Mouse (Mus musculus): ENCODE measurements around the gene Cspg4. TPM values are rescaled to one million over a fixed set of nuclear protein-coding genes. Genes with fewer than 3 reads are reported as not detected.
"Not testable (repeated sequence)": the region's sequence is repeated elsewhere in the genome, so short reads cannot be mapped to it uniquely, and the experiment has no call there.

The Cspg4 gene
- polyA plus RNA-seq, 1 experiment from 2014 or later = 24.0 TPM

- Histone ChIP-seq H3K9ac (ENCODE audit: low read length) (no peak overlapping the region), H3K36me3 (ENCODE audit: control insufficient read depth, insufficient read depth, low read length) (no peaks in the 10 kb centered on the region), H3K4me2 (ENCODE audit: low read depth, low read length) (no peak overlapping the region), H3K27me3 (ENCODE audit: control insufficient read depth, insufficient read depth, low read length) (no peaks in the 10 kb centered on the region), H3K27ac (ENCODE audit: low read length) (no peak overlapping the region), H3K9me3 (replicated peaks; ENCODE audit: control insufficient read depth, low read length) (no peaks in the 10 kb centered on the region), H3K4me1 (ENCODE audit: control insufficient read depth, insufficient read depth, low read length) (no peaks in the 10 kb centered on the region), H3K4me3 (replicated peaks; ENCODE audit: low read length) (no peak overlapping the region)
- WGBS = 68% methylated on average over 3 of the region's 3 CpGs
- ATAC-seq (ENCODE audit: insufficient read depth, low FRiP score) = no peak
Observed at GRCm38 (mm10) chr9:56903662-56904061, 38.8 kb downstream of the Cspg4 start.

GRCm38 (mm10) chr9:56907549-56907948, 42.7 kb downstream of the Cspg4 start:
- Histone ChIP-seq H3K27me3 (ENCODE audit: control insufficient read depth, insufficient read depth, low read length) (no peaks in the 10 kb centered on the region), H3K36me3 (ENCODE audit: control insufficient read depth, insufficient read depth, low read length) (no peaks in the 10 kb centered on the region), H3K4me2 (ENCODE audit: low read depth, low read length) (no peak overlapping the region), H3K9ac (ENCODE audit: low read length) (no peak overlapping the region), H3K4me1 (ENCODE audit: control insufficient read depth, insufficient read depth, low read length) (no peaks in the 10 kb centered on the region), H3K27ac (ENCODE audit: low read length) (peak overlapping the region; percentile 28), H3K4me3 (replicated peaks; ENCODE audit: low read length) (no peak overlapping the region), H3K9me3 (replicated peaks; ENCODE audit: control insufficient read depth, low read length) (no peaks in the 10 kb centered on the region)
- peak; percentile 66 for ATAC-seq (ENCODE audit: insufficient read depth, low FRiP score)
- WGBS = 68% methylated on average over 9 of the region's 9 CpGs

- WGBS = 28% methylated on average over 4 of the region's 4 CpGs
- not testable (repeated sequence) for ATAC-seq (ENCODE audit: insufficient read depth, low FRiP score)
Observed at GRCm38 (mm10) chr9:56909991-56910390, 45.2 kb downstream of the Cspg4 start.

GRCm38 (mm10) chr9:56911017-56911416, 46.2 kb downstream of the Cspg4 start:
- no peaks in the 10 kb centered on the region for H3K9me3 ChIP-seq (replicated peaks; ENCODE audit: control insufficient read depth, low read length)
- no peak overlapping the region for H3K4me3 ChIP-seq (replicated peaks; ENCODE audit: low read length)
- no peak overlapping the region for H3K27ac ChIP-seq (ENCODE audit: low read length)
- H3K9ac ChIP-seq (ENCODE audit: low read length) = no peak overlapping the region
- peaks cover 7% of the 10 kb centered on the region; the same call in 1 of the 2 replicates for H3K36me3 ChIP-seq (ENCODE audit: control insufficient read depth, insufficient read depth, low read length)
- ATAC-seq (ENCODE audit: insufficient read depth, low FRiP score) = no peak
- no peak overlapping the region for H3K4me2 ChIP-seq (ENCODE audit: low read depth, low read length)
- WGBS = 24% methylated on average over 1 of the region's 1 CpGs
- H3K4me1 ChIP-seq (ENCODE audit: control insufficient read depth, insufficient read depth, low read length) = no peaks in the 10 kb centered on the region
- no peaks in the 10 kb centered on the region for H3K27me3 ChIP-seq (ENCODE audit: control insufficient read depth, insufficient read depth, low read length)

More at GRCm38 (mm10) chr9:56909991-56910390, 45.2 kb downstream of the Cspg4 start:
- not testable (repeated sequence) for H3K9me3 ChIP-seq (replicated peaks; ENCODE audit: control insufficient read depth, low read length); H3K27me3 ChIP-seq (ENCODE audit: control insufficient read depth, insufficient read depth, low read length); H3K4me3 ChIP-seq (replicated peaks; ENCODE audit: low read length); H3K27ac ChIP-seq (ENCODE audit: low read length); H3K36me3 ChIP-seq (ENCODE audit: control insufficient read depth, insufficient read depth, low read length); H3K4me2 ChIP-seq (ENCODE audit: low read depth, low read length); H3K4me1 ChIP-seq (ENCODE audit: control insufficient read depth, insufficient read depth, low read length); H3K9ac ChIP-seq (ENCODE audit: low read length)

- H3K4me2 ChIP-seq (ENCODE audit: low read depth, low read length) = no peak overlapping the region
- peaks cover 24% of the 10 kb centered on the region for H3K36me3 ChIP-seq (ENCODE audit: control insufficient read depth, insufficient read depth, low read length)
- H3K9ac ChIP-seq (ENCODE audit: low read length) = no peak overlapping the region
- ATAC-seq (ENCODE audit: insufficient read depth, low FRiP score) = peak; percentile 35; the same call in 1 of the 2 replicates
- H3K9me3 ChIP-seq (replicated peaks; ENCODE audit: control insufficient read depth, low read length) = no peaks in the 10 kb centered on the region
- WGBS = 63% methylated on average over 9 of the region's 9 CpGs
- peaks cover 3% of the 10 kb centered on the region; the same call in 1 of the 2 replicates for H3K4me1 ChIP-seq (ENCODE audit: control insufficient read depth, insufficient read depth, low read length)
- H3K27me3 ChIP-seq (ENCODE audit: control insufficient read depth, insufficient read depth, low read length) = no peaks in the 10 kb centered on the region
- peak overlapping the region; percentile 25; the same call in 1 of the 2 replicates for H3K27ac ChIP-seq (ENCODE audit: low read length)
- H3K4me3 ChIP-seq (replicated peaks; ENCODE audit: low read length) = no peak overlapping the region
Observed at GRCm38 (mm10) chr9:56913991-56914390, 49.2 kb downstream of the Cspg4 start.

- H3K27ac ChIP-seq (ENCODE audit: low read length) = no peak overlapping the region
- H3K4me3 ChIP-seq (replicated peaks; ENCODE audit: low read length) = no peak overlapping the region
- no peaks in the 10 kb centered on the region for H3K27me3 ChIP-seq (ENCODE audit: control insufficient read depth, insufficient read depth, low read length)
- no peaks in the 10 kb centered on the region for H3K9me3 ChIP-seq (replicated peaks; ENCODE audit: control insufficient read depth, low read length)
- WGBS = 80% methylated on average over 1 of the region's 1 CpGs
- no peak for ATAC-seq (ENCODE audit: insufficient read depth, low FRiP score)
- H3K4me1 ChIP-seq (ENCODE audit: control insufficient read depth, insufficient read depth, low read length) = peaks cover 3% of the 10 kb centered on the region; the same call in 1 of the 2 replicates
- H3K36me3 ChIP-seq (ENCODE audit: control insufficient read depth, insufficient read depth, low read length) = peaks cover 26% of the 10 kb centered on the region
- no peak overlapping the region for H3K4me2 ChIP-seq (ENCODE audit: low read depth, low read length)
- no peak overlapping the region for H3K9ac ChIP-seq (ENCODE audit: low read length)
Observed at GRCm38 (mm10) chr9:56915116-56915515, 50.3 kb downstream of the Cspg4 start.

- 66% methylated on average over 5 of the region's 5 CpGs for WGBS
Observed at GRCm38 (mm10) chr9:56915695-56916410, 51.0 kb downstream of the Cspg4 start.

GRCm38 (mm10) chr9:56917131-56917530, 52.3 kb downstream of the Cspg4 start:
- Histone ChIP-seq H3K9ac (ENCODE audit: low read length) (no peak overlapping the region), H3K27me3 (ENCODE audit: control insufficient read depth, insufficient read depth, low read length) (no peaks in the 10 kb centered on the region), H3K4me1 (ENCODE audit: control insufficient read depth, insufficient read depth, low read length) (peaks cover 3% of the 10 kb centered on the region; the same call in 1 of the 2 replicates), H3K9me3 (replicated peaks; ENCODE audit: control insufficient read depth, low read length) (no peaks in the 10 kb centered on the region; the same call in 1 of the 2 replicates), H3K4me2 (ENCODE audit: low read depth, low read length) (no peak overlapping the region), H3K4me3 (replicated peaks; ENCODE audit: low read length) (no peak overlapping the region), H3K27ac (ENCODE audit: low read length) (no peak overlapping the region), H3K36me3 (ENCODE audit: control insufficient read depth, insufficient read depth, low read length) (peaks cover 34% of the 10 kb centered on the region)
- 79% methylated on average over 2 of the region's 2 CpGs for WGBS
- ATAC-seq (ENCODE audit: insufficient read depth, low FRiP score) = no peak

More at GRCm38 (mm10) chr9:56915695-56916410, 51.0 kb downstream of the Cspg4 start:
- H3K4me2 ChIP-seq (ENCODE audit: low read depth, low read length) = no peak overlapping the region
- H3K4me3 ChIP-seq (replicated peaks; ENCODE audit: low read length) = no peak overlapping the region
- no peaks in the 10 kb centered on the region for H3K9me3 ChIP-seq (replicated peaks; ENCODE audit: control insufficient read depth, low read length)
- H3K9ac ChIP-seq (ENCODE audit: low read length) = no peak overlapping the region
- H3K36me3 ChIP-seq (ENCODE audit: control insufficient read depth, insufficient read depth, low read length) = peaks cover 26% of the 10 kb centered on the region
- no peak overlapping the region for H3K27ac ChIP-seq (ENCODE audit: low read length)
- peaks cover 3% of the 10 kb centered on the region; the same call in 1 of the 2 replicates for H3K4me1 ChIP-seq (ENCODE audit: control insufficient read depth, insufficient read depth, low read length)
- no peak for ATAC-seq (ENCODE audit: insufficient read depth, low FRiP score)
- H3K27me3 ChIP-seq (ENCODE audit: control insufficient read depth, insufficient read depth, low read length) = no peaks in the 10 kb centered on the region

GRCm38 (mm10) chr9:56918466-56918865, 53.6 kb downstream of the Cspg4 start:
- no peaks in the 10 kb centered on the region; the same call in 1 of the 2 replicates for H3K9me3 ChIP-seq (replicated peaks; ENCODE audit: control insufficient read depth, low read length)
- no peaks in the 10 kb centered on the region for H3K27me3 ChIP-seq (ENCODE audit: control insufficient read depth, insufficient read depth, low read length)
- H3K4me1 ChIP-seq (ENCODE audit: control insufficient read depth, insufficient read depth, low read length) = peaks cover 9% of the 10 kb centered on the region; the same call in 1 of the 2 replicates
- H3K27ac ChIP-seq (ENCODE audit: low read length) = no peak overlapping the region
- H3K4me2 ChIP-seq (ENCODE audit: low read depth, low read length) = no peak overlapping the region
- 91% methylated on average over 13 of the region's 13 CpGs for WGBS
- no peak for ATAC-seq (ENCODE audit: insufficient read depth, low FRiP score)
- peaks cover 37% of the 10 kb centered on the region for H3K36me3 ChIP-seq (ENCODE audit: control insufficient read depth, insufficient read depth, low read length)
- H3K4me3 ChIP-seq (replicated peaks; ENCODE audit: low read length) = no peak overlapping the region
- no peak overlapping the region for H3K9ac ChIP-seq (ENCODE audit: low read length)
